Mouse (Mus musculus) layer of hippocampus, adult 18-20 months (tissue): Measurements from ENCODE around the gene Gcn1l1. TPM values are rescaled to one million over a fixed set of nuclear protein-coding genes. Genes with fewer than 3 reads are reported as not detected.
"Not testable (repeated sequence)": the region's sequence is repeated elsewhere in the genome, so short reads cannot be mapped to it uniquely, and the experiment has no call there.

Experiments
- DNase-seq, 2 experiments: peaks; one replicate each; pipeline ENCODE4 v3.0.0; 2022; ENCODE audit warnings: low spot score in 2 of 2
- long read RNA-seq: library from polyadenylated mRNA; stranded (forward); transcript quantifications from one replicate; pipeline ENCODE4 v2.0.0, GENCODE M21; 2021
- total RNA-seq, 2 experiments: library from RNA; stranded (reverse); gene quantifications; 2 replicates each; pipeline ENCODE4 v1.2.3; 2021

Gene Gcn1l1
- 10 to 100 TPM; 64.0 to 68.7 TPM for total RNA-seq
- long read RNA-seq, full-length matches to known transcripts, result 11 of 72 reads
- long read RNA-seq, partial matches to known transcripts, result 55 of 72 reads
- long read RNA-seq, other reads (novel, unspliced or antisense), result 6 of 72 reads

- peak; percentile 73 to 80 for DNase-seq
Observed at GRCm38 (mm10) chr5:115564737-115565393, at the start of gene Gcn1l1. TSS of gene Gcn1l1 (plus strand) at chr5:115565254.

- no peak for DNase-seq
Observed at GRCm38 (mm10) chr5:115516081-115516907, 48.8 kb upstream of the Gcn1l1 start.

- DNase-seq, result no peak
Observed at GRCm38 (mm10) chr5:115516908-115517307, 48.1 kb upstream of the Gcn1l1 start.

GRCm38 (mm10) chr5:115517501-115517900, 47.6 kb upstream of the Gcn1l1 start:
- DNase-seq, result no peak

GRCm38 (mm10) chr5:115518214-115518613, 46.8 kb upstream of the Gcn1l1 start:
- not testable (repeated sequence) for DNase-seq

GRCm38 (mm10) chr5:115520325-115520869, 44.7 kb upstream of the Gcn1l1 start:
- DNase-seq, result no peak

- no peak for DNase-seq
Observed at GRCm38 (mm10) chr5:115521553-115522461, 43.2 kb upstream of the Gcn1l1 start.

- DNase-seq, result no peak
Observed at GRCm38 (mm10) chr5:115522531-115522930, 42.5 kb upstream of the Gcn1l1 start.

- DNase-seq, result no peak
Observed at GRCm38 (mm10) chr5:115522981-115523499, 42.0 kb upstream of the Gcn1l1 start.

GRCm38 (mm10) chr5:115523971-115524370, 41.1 kb upstream of the Gcn1l1 start:
- no peak for DNase-seq

GRCm38 (mm10) chr5:115524471-115524870, 40.6 kb upstream of the Gcn1l1 start:
- DNase-seq, result no peak

GRCm38 (mm10) chr5:115525416-115525815, 39.6 kb upstream of the Gcn1l1 start:
- DNase-seq, result no peak

- DNase-seq, result no peak
Observed at GRCm38 (mm10) chr5:115525943-115526342, 39.1 kb upstream of the Gcn1l1 start.

GRCm38 (mm10) chr5:115526456-115527202, 38.4 kb upstream of the Gcn1l1 start:
- DNase-seq, result no peak

- no peak for DNase-seq
Observed at GRCm38 (mm10) chr5:115528128-115528527, 36.9 kb upstream of the Gcn1l1 start.

GRCm38 (mm10) chr5:115529364-115529741, 35.7 kb upstream of the Gcn1l1 start:
- DNase-seq, result no peak

GRCm38 (mm10) chr5:115529742-115530446, 35.2 kb upstream of the Gcn1l1 start:
- DNase-seq, result no peak

- DNase-seq, result peak in 1 of 2 experiments; percentile 51
Observed at GRCm38 (mm10) chr5:115530447-115530809, 34.6 kb upstream of the Gcn1l1 start.

GRCm38 (mm10) chr5:115531671-115532270, 33.3 kb upstream of the Gcn1l1 start:
- DNase-seq, result peak in 1 of 2 experiments; percentile 65
